Mouse (Mus musculus) splenic B cell, adult 2 months (primary cell): Measurements from ENCODE around the gene Ankrd2.

Experiments
- DNase-seq: peaks from one replicate; pipeline ENCODE4 v3.0.0-alpha.2; 2011; ENCODE audit warnings: low read depth, low spot score
- H3K27me3 ChIP-seq: 2 replicates; pipeline ENCODE4 v1.6.1; 2012; ENCODE audit warnings: mild to moderate bottlenecking, low read length, moderate library complexity, mixed read lengths; ENCODE audit not compliant: control insufficient read depth, poor library complexity, insufficient read depth, severe bottlenecking
- H3K36me3 ChIP-seq: 2 replicates; pipeline ENCODE4 v1.6.1; 2012; ENCODE audit warnings: mild to moderate bottlenecking, low read length, moderate library complexity, mixed read lengths; ENCODE audit not compliant: control insufficient read depth, poor library complexity, insufficient read depth, severe bottlenecking

Ankrd2 gene

GRCm38 (mm10) chr19:42005616-42006015, 30.2 kb upstream of the Ankrd2 start:
- H3K27me3 ChIP-seq: no peaks in the 10 kb centered on the region
- no peaks in the 10 kb centered on the region for H3K36me3 ChIP-seq
- DNase-seq: peak; percentile 11

GRCm38 (mm10) chr19:42006568-42006967, 29.2 kb upstream of the Ankrd2 start:
- H3K36me3 ChIP-seq: no peaks in the 10 kb centered on the region
- H3K27me3 ChIP-seq: no peaks in the 10 kb centered on the region
- DNase-seq: no peak

- no peak for DNase-seq
- H3K27me3 ChIP-seq: no peaks in the 10 kb centered on the region
- no peaks in the 10 kb centered on the region for H3K36me3 ChIP-seq
These were observed 27.2 kb upstream of the Ankrd2 start for GRCm38 (mm10) chr19:42008586-42008985.

GRCm38 (mm10) chr19:42009067-42009466, 26.7 kb upstream of the Ankrd2 start:
- Histone ChIP-seq H3K36me3 (no peaks in the 10 kb centered on the region), H3K27me3 (no peaks in the 10 kb centered on the region)
- DNase-seq: no peak

- DNase-seq: no peak
- H3K27me3 ChIP-seq: no peaks in the 10 kb centered on the region
- no peaks in the 10 kb centered on the region for H3K36me3 ChIP-seq
These were observed 25.4 kb upstream of the Ankrd2 start for GRCm38 (mm10) chr19:42010436-42010835.

- no peaks in the 10 kb centered on the region for H3K36me3 ChIP-seq
- H3K27me3 ChIP-seq: no peaks in the 10 kb centered on the region
- DNase-seq: no peak
These were observed 24.7 kb upstream of the Ankrd2 start for GRCm38 (mm10) chr19:42011123-42011522.

- DNase-seq: no peak
- H3K27me3 ChIP-seq: no peaks in the 10 kb centered on the region
- H3K36me3 ChIP-seq: no peaks in the 10 kb centered on the region
These were observed 21.5 kb upstream of the Ankrd2 start for GRCm38 (mm10) chr19:42014231-42014825.

- no peaks in the 10 kb centered on the region for H3K36me3 ChIP-seq
- no peaks in the 10 kb centered on the region for H3K27me3 ChIP-seq
- DNase-seq: no peak
These were observed 20.8 kb upstream of the Ankrd2 start for GRCm38 (mm10) chr19:42015001-42015400.

- Histone ChIP-seq H3K27me3 (no peaks in the 10 kb centered on the region), H3K36me3 (no peaks in the 10 kb centered on the region)
- no peak for DNase-seq
These were observed 19.5 kb upstream of the Ankrd2 start for GRCm38 (mm10) chr19:42016251-42016650.

GRCm38 (mm10) chr19:42016840-42017239, 19.0 kb upstream of the Ankrd2 start:
- Histone ChIP-seq H3K27me3 (no peaks in the 10 kb centered on the region), H3K36me3 (no peaks in the 10 kb centered on the region)
- DNase-seq: no peak

GRCm38 (mm10) chr19:42017399-42018247, 18.2 kb upstream of the Ankrd2 start:
- no peak for DNase-seq
- no peaks in the 10 kb centered on the region for H3K27me3 ChIP-seq
- no peaks in the 10 kb centered on the region for H3K36me3 ChIP-seq

GRCm38 (mm10) chr19:42019011-42019522, 16.7 kb upstream of the Ankrd2 start:
- H3K36me3 ChIP-seq: no peaks in the 10 kb centered on the region
- DNase-seq: no peak

GRCm38 (mm10) chr19:42021681-42022541, 13.9 kb upstream of the Ankrd2 start:
- H3K36me3 ChIP-seq: no peaks in the 10 kb centered on the region
- DNase-seq: no peak
- H3K27me3 ChIP-seq: no peaks in the 10 kb centered on the region

More at GRCm38 (mm10) chr19:42019011-42019522, 16.7 kb upstream of the Ankrd2 start:
- H3K27me3 ChIP-seq: no peaks in the 10 kb centered on the region

GRCm38 (mm10) chr19:42022542-42022848, 13.3 kb upstream of the Ankrd2 start:
- Histone ChIP-seq H3K36me3 (no peaks in the 10 kb centered on the region), H3K27me3 (no peaks in the 10 kb centered on the region)
- no peak for DNase-seq

- H3K36me3 ChIP-seq: no peaks in the 10 kb centered on the region
- no peaks in the 10 kb centered on the region for H3K27me3 ChIP-seq
- peak; percentile 79 for DNase-seq
These were observed 9.6 kb upstream of the Ankrd2 start for GRCm38 (mm10) chr19:42026158-42026557.
